Mouse (Mus musculus): Measurements from ENCODE around the gene Tmed4. TPM values are rescaled to one million over a fixed set of nuclear protein-coding genes. Genes with fewer than 3 reads are reported as not detected.

The Tmed4 gene
- 100 to 1,000 TPM; 105 to 114 TPM for total RNA-seq (2021)
- long read RNA-seq, experiment 1, transcript Tmed4-201 (5 exons, 2,003 nt) = major isoform, 123 of 139 reads
- long read RNA-seq, experiment 1, partial matches to known transcripts = 1 of 139 reads
- long read RNA-seq, experiment 1, other reads (novel, unspliced or antisense) = 11 of 139 reads
- long read RNA-seq, experiment 2, transcript Tmed4-201 (5 exons, 2,003 nt) = major isoform, 47 of 53 reads
- long read RNA-seq, experiment 2, partial matches to known transcripts = 0 of 53 reads
- long read RNA-seq, experiment 2, other reads (novel, unspliced or antisense) = 4 of 53 reads

GRCm38 (mm10) chr11:6274387-6275093, at the start of gene Tmed4:
Gene Tmed4 (minus strand): TSS chr11:6274870.
- peak; percentile 99 for DNase-seq

- DNase-seq = no peak
Observed at GRCm38 (mm10) chr11:6323348-6323747, 48.7 kb upstream of the Tmed4 start.

GRCm38 (mm10) chr11:6322086-6322485, 47.4 kb upstream of the Tmed4 start:
- no peak for DNase-seq

DNA sequence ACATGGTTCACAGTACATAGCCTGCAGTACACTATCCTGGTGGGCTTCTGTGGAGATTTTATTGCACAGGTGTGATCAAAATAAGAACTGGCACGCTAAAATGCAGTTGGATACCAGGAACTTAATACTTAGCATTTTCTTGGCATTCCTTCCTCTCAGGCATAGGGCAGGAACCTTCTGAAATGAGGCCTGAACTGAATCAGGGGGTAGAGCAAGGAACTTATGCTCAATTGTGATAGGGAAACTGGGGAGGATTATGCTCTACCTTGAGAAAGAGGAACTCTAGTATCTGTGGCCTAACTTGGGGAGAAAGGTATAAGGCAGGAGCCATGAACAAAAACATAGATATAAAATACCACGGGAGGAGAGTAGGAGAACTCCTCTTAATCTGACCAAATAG, 44.7 kb upstream of the Tmed4 start:
- DNase-seq = no peak

DNA sequence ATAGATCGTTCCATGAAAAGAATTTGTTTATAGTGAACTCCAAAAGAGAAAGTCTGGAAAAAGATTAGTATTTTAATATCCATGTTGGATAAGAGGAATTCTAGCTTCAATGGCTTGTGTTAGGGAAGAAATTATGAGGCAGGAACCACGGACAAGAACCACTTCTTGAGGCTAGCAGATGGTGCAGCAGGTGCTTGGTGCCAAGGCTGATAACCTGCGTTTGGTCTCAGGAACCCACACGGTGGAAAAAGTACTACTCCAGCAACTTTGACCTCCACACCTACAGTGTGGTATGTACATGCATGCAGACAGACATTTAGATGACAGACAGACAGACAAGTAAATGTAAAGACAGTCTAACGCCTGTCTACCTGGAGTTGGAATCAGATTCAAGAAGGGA, 43.9 kb upstream of the Tmed4 start:
- no peak for DNase-seq

DNA sequence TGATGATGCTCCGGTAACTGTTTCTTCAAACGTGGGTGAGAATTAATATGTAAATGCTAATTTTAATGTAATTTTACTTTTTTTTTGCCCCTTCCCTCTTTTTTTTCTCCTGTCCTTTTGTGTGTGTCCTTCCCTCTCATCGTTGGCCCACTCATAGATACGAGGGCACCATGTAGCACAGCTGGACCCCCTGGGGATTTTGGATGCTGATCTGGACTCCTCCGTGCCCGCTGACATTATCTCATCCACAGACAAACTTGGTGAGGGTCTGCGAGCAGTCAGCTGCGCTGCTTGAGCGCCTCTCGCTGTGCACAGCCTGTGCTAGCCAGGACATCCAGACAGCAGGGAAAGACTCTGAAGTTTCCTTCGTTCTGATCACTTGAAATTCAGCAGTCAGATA, 42.2 kb upstream of the Tmed4 start:
- DNase-seq = no peak

DNA sequence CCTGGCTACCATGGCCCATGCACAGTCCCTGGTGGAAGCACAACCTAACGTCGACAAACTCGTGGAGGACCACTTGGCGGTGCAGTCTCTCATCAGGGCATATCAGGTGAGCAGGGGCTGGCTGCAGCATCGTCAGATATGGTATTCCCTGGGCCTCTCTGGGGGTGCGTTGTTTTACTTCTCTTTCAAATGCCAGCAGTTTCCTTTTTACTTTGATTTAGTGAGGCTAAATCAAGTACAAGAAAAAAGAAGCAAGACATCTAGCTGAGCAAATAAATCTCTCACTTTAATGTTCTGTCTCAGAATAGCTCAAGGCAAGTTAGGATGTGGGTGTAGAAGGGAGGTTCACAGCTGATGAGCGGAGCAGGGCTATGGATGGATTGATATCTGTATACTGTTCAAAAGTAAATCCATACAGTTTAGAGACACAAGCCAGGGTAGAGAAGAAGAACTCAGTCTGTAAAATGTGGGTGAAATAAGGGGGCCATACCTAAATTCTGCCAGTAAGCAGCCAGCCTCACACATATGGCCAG, 39.3 kb upstream of the Tmed4 start:
- peak; percentile 19 to 27 for DNase-seq

- no peak for DNase-seq
Observed at GRCm38 (mm10) chr11:6308181-6308580, 33.5 kb upstream of the Tmed4 start.

GRCm38 (mm10) chr11:6305943-6306430, 31.3 kb upstream of the Tmed4 start:
- no peak for DNase-seq

DNA sequence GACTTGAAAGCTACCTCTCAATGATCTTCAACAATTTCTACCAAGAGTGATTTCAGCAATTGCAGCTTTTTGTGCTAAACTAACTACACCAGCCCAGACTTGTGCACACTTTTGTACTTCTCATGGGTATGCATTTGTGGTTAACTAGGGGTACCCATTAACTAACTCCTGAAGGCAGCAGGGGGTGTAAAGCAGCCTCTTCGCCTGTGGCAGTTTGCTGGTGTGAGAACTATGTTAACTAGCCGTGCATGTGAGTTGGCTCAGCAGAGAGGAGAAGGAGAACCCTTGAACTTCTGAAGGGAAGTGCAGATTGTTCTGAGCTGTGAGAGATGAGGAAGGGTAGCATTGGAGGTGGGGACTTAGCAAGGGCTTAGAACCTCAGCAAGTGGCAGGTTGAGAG, 28.1 kb upstream of the Tmed4 start:
- DNase-seq = no peak

DNA sequence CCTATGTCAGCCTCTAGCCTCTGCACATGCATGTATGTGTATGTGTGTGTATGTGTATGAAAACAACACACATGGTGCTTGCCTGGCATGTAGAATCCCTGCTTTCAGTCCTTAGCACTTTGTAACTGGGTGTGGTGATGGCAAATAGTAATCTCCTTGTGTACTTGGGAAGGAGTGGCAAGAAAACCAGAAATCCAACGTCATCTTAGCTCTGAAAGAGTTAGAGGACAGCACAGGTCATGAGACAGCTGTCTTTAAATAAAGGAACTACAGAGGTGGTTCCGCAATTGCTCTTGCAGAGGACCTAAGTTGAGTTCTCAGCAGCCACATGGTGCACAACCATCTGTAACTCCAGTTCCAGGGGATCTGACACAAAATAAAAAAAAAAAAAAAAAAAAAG, 24.8 kb upstream of the Tmed4 start:
- no peak for DNase-seq

DNA sequence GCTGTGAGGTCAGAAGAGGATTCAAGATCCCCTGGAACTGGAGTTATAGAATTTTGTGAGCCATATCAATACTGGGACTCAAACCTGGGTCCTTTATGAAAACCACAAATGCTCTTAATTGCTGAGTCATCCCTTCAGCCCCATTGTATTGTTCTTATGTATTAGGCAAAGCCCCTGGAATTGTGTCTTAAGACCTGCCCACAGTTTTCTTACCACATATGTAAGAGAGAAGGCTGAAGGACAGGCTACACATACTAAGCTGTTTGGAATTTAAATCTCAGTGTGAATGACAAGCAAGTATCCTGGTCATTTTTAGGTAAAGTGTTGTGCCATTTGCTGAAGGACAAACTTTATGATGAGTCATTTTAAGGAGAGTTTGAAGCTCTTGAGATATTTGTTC, 21.4 kb upstream of the Tmed4 start:
- DNase-seq = no peak

DNA sequence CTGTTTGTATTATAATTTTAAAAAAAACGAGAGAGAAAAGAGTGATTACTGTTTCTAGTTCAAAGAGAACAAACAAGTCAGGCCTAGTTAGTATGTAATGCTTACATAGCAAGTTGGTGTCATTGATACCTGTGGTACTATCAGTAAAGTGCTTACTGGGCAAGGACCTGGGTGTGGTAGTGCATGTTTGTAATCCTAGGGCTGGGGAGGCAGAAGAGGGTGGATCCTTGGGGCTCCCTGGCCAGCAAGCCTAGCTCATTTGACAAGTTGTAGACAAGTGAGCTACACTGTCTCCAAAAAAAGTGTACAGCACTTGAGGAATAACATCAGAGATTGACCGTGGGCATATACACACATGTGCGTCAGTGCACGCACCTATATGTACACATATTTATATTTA, 20.0 kb upstream of the Tmed4 start:
- no peak for DNase-seq

- no peak for DNase-seq
Observed at GRCm38 (mm10) chr11:6293601-6294000, 18.9 kb upstream of the Tmed4 start.

- DNase-seq = no peak
Observed at GRCm38 (mm10) chr11:6292988-6293349, 18.3 kb upstream of the Tmed4 start.

DNA sequence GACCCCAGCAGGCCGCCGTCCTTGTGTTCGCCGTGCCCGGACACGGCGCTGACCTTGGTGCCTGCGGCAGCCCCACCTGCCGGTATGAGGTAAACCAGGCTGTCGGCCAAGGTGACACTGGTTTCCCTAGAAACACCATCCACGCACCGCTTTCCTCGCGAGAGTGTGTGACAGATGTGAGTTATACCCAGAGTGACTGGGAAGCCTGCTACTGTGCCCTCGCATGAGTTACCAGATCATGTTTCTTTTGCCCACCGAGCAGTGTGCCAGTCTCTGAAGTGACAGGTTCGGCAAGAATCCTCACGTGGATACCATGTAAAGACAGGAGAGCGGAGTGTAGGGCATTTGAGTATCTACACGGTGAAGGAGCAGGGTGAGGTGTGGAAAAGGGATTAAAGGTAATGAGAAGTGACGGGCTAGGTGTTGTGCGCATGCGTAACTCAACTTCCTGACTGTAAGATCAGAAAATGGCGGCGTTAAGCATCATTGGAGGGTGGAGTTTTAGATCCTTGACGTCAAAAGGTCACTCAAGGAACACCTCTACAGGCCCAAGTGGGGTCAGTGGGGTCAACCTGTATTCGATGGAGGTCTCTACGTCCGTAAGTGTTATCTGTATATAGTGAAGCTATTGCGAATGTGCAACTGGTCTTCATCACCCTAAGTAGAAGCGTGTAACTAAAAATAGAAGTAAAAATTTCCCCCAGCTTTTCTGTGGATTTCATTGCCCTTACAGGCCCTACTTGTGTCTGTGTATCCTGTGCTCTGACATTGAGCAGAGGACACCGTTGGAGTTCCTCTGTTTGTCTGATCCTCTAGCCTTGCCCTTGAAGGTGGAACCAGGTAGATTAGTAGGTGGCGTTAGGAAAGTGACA, 17.7 kb upstream of the Tmed4 start:
- peak in 1 of 2 experiments; percentile 59 for DNase-seq

- peak; percentile 100 for DNase-seq
Observed at GRCm38 (mm10) chr11:6291401-6292115, 16.9 kb upstream of the Tmed4 start, which contains the start of gene Ogdh. Gene Ogdh (plus strand): TSS chr11:6291633.

GRCm38 (mm10) chr11:6290883-6291282, 16.2 kb upstream of the Tmed4 start:
- no peak for DNase-seq

GRCm38 (mm10) chr11:6290138-6290537, 15.5 kb upstream of the Tmed4 start:
- no peak for DNase-seq

GRCm38 (mm10) chr11:6282940-6283339, 8.3 kb upstream of the Tmed4 start:
- DNase-seq = no peak

GRCm38 (mm10) chr11:6276466-6276865, 1.8 kb upstream of the Tmed4 start:
- DNase-seq = no peak

GRCm38 (mm10) chr11:6275094-6275484, 419 bp upstream of the Tmed4 start:
- DNase-seq = no peak
